Mouse (Mus musculus) liver, embryonic 13.5 days (tissue): ENCODE data around the gene Rabl2. TPM values are rescaled to one million over a fixed set of nuclear protein-coding genes. Genes with fewer than 3 reads are reported as not detected.

Source experiments
- ATAC-seq: fragments of 200-750 bp; cut with Nextera tagmentation; 2 replicates; pipeline ENCODE4 v1.8.0; 2017; ENCODE audit warnings: low read depth, mild to moderate bottlenecking, moderate number of reproducible peaks, moderate library complexity
- DNase-seq: peaks from one replicate; pipeline ENCODE4 v3.0.0; 2022
- H3K27ac ChIP-seq: fragments of 300-500 bp; sonication (generic); 2 replicates; pipeline ENCODE4 v1.5.1; 2015; ENCODE audit warnings: moderate library complexity, mild to moderate bottlenecking, inconsistent platforms
- H3K27me3 ChIP-seq: fragments of 300-500 bp; sonication (generic); 2 replicates; pipeline ENCODE4 v1.6.1; 2015; ENCODE audit warnings: mild to moderate bottlenecking, inconsistent platforms
- H3K36me3 ChIP-seq: fragments of 300-500 bp; sonication (generic); 2 replicates; pipeline ENCODE4 v1.6.1; 2015; ENCODE audit warnings: mild to moderate bottlenecking, inconsistent platforms
- H3K4me1 ChIP-seq: fragments of 300-500 bp; sonication (generic); replicated peaks from 2 replicates; pipeline ENCODE4 v1.6.1; 2015; ENCODE audit warnings: inconsistent platforms
- H3K4me2 ChIP-seq: fragments of 300-500 bp; sonication (generic); 2 replicates; pipeline ENCODE4 v1.6.1; 2015; ENCODE audit warnings: inconsistent platforms, mild to moderate bottlenecking, moderate library complexity
- H3K4me3 ChIP-seq: fragments of 300-500 bp; sonication (generic); replicated peaks from 2 replicates; pipeline ENCODE4 v1.5.1; 2015; ENCODE audit warnings: mild to moderate bottlenecking, inconsistent platforms
- H3K9ac ChIP-seq: fragments of 300-500 bp; sonication (generic); 2 replicates; pipeline ENCODE4 v1.6.1; 2015; ENCODE audit warnings: mild to moderate bottlenecking, inconsistent platforms
- H3K9me3 ChIP-seq: fragments of 300-500 bp; sonication (generic); replicated peaks from 2 replicates; pipeline ENCODE4 v1.6.1; 2016; ENCODE audit warnings: inconsistent platforms
- WGBS: fragments of 180-500 bp; shearing (Covaris S2); methylation state at CpG from one replicate; pipeline ENCODE4 v1.1.7; 2015; ENCODE audit not compliant: insufficient replicate concordance; 5-methylcytosine and 5-hydroxymethylcytosine counted together
- polyA plus RNA-seq: library from polyadenylated mRNA; unstranded; fragments of >200 nt; fragmentation: Nextera tagmentation; extraction: Ambion mirVana; gene quantifications from 2 replicates; pipeline ENCODE4 v1.2.1, GENCODE M21; 2015

Rabl2 gene
- polyA plus RNA-seq, 1 experiment from 2014 or later = 7.1 TPM

GRCm38 (mm10) chr15:89548837-89549236, 42.9 kb downstream of the Rabl2 start:
- Histone ChIP-seq H3K4me2 (no peak overlapping the region), H3K4me1 (no peaks in the 10 kb centered on the region), H3K9ac (no peak overlapping the region), H3K9me3 (no peaks in the 10 kb centered on the region), H3K4me3 (no peak overlapping the region), H3K36me3 (peaks cover 15% of the 10 kb centered on the region; the same call in 1 of the 2 replicates), H3K27me3 (peaks cover 6% of the 10 kb centered on the region), H3K27ac (no peak overlapping the region)
- no peak for DNase-seq
- 79% methylated on average over 11 of the region's 11 CpGs for WGBS
- ATAC-seq = no peak

GRCm38 (mm10) chr15:89547824-89548601, 43.7 kb downstream of the Rabl2 start:
- H3K36me3 ChIP-seq = peaks cover 15% of the 10 kb centered on the region; the same call in 1 of the 2 replicates
- 76% methylated on average over 58 of the region's 58 CpGs for WGBS
- peak overlapping the region; percentile 47 for H3K4me2 ChIP-seq
- no peak overlapping the region for H3K9ac ChIP-seq
- no peak for DNase-seq
- H3K27ac ChIP-seq = no peak overlapping the region
- no peak for ATAC-seq
- no peaks in the 10 kb centered on the region for H3K4me1 ChIP-seq
- peak overlapping the region; percentile 14; the same call in 1 of the 2 replicates for H3K4me3 ChIP-seq
- H3K9me3 ChIP-seq = no peaks in the 10 kb centered on the region
- H3K27me3 ChIP-seq = peaks cover 6% of the 10 kb centered on the region

GRCm38 (mm10) chr15:89547321-89547720, 44.4 kb downstream of the Rabl2 start:
- Histone ChIP-seq H3K4me2 (peak overlapping the region; percentile 47; the same call in 1 of the 2 replicates), H3K4me3 (0 out of 2 replicates have a peak overlapping the region, but pooled peaks have one; percentile 14)

GRCm38 (mm10) chr15:89544171-89544570, 47.6 kb downstream of the Rabl2 start:
- Histone ChIP-seq H3K36me3 (peaks cover 15% of the 10 kb centered on the region; the same call in 1 of the 2 replicates), H3K27ac (no peak overlapping the region), H3K4me1 (no peaks in the 10 kb centered on the region), H3K27me3 (peaks cover 6% of the 10 kb centered on the region), H3K9me3 (no peaks in the 10 kb centered on the region), H3K4me2 (no peak overlapping the region), H3K9ac (no peak overlapping the region), H3K4me3 (no peak overlapping the region)
- no peak for ATAC-seq
- no peak for DNase-seq
- 74% methylated on average over 7 of the region's 7 CpGs for WGBS

More at GRCm38 (mm10) chr15:89547321-89547720, 44.4 kb downstream of the Rabl2 start:
- no peak for ATAC-seq
- Histone ChIP-seq H3K27ac (no peak overlapping the region), H3K9me3 (no peaks in the 10 kb centered on the region), H3K27me3 (peaks cover 6% of the 10 kb centered on the region), H3K4me1 (no peaks in the 10 kb centered on the region), H3K36me3 (peaks cover 15% of the 10 kb centered on the region; the same call in 1 of the 2 replicates), H3K9ac (no peak overlapping the region)
- no peak for DNase-seq
- 77% methylated on average over 8 of the region's 8 CpGs for WGBS

- H3K4me2 ChIP-seq = no peak overlapping the region
- no peak overlapping the region for H3K9ac ChIP-seq
- ATAC-seq = no peak
- H3K9me3 ChIP-seq = no peaks in the 10 kb centered on the region
- WGBS = 81% methylated on average over 10 of the region's 10 CpGs
- no peak for DNase-seq
- no peaks in the 10 kb centered on the region for H3K27me3 ChIP-seq
- no peaks in the 10 kb centered on the region for H3K4me1 ChIP-seq
- no peak overlapping the region for H3K4me3 ChIP-seq
- H3K27ac ChIP-seq = no peak overlapping the region
- 0 out of 2 replicates have a peak, but pooled peaks cover 5% of the 10 kb centered on the region for H3K36me3 ChIP-seq
These were observed 57.9 kb downstream of the Rabl2 start for GRCm38 (mm10) chr15:89533843-89534207.

- no peak for DNase-seq
- H3K9me3 ChIP-seq = no peaks in the 10 kb centered on the region
- no peak for ATAC-seq
- no peaks in the 10 kb centered on the region for H3K27me3 ChIP-seq
- 81% methylated on average over 23 of the region's 23 CpGs for WGBS
- H3K4me1 ChIP-seq = no peaks in the 10 kb centered on the region
- no peak overlapping the region for H3K27ac ChIP-seq
- H3K36me3 ChIP-seq = 0 out of 2 replicates have a peak, but pooled peaks cover 5% of the 10 kb centered on the region
- H3K9ac ChIP-seq = no peak overlapping the region
- no peak overlapping the region for H3K4me3 ChIP-seq
- H3K4me2 ChIP-seq = no peak overlapping the region
These were observed 58.5 kb downstream of the Rabl2 start for GRCm38 (mm10) chr15:89532924-89533842.

Other genes starting within 250 kb of the Rabl2 start
- 26.1 and 30.2 TPM in 2 replicates for gene Lmf2, start 236.3 kb downstream of the Rabl2 start, polyA plus RNA-seq
- 114 and 131 TPM in 2 replicates for gene Ncaph2, start 236.2 kb downstream of the Rabl2 start, polyA plus RNA-seq
- 4.1 and 4.5 TPM in 2 replicates for gene Sco2, start 218.1 kb downstream of the Rabl2 start, polyA plus RNA-seq
- gene Tymp, start 214.9 kb downstream of the Rabl2 start, polyA plus RNA-seq = 0.58 and 0.62 TPM in 2 replicates
- gene Odf3b, start 212.6 kb downstream of the Rabl2 start, polyA plus RNA-seq = 0.56 and 0.59 TPM in 2 replicates
- not detected in 2 replicates for gene Klhdc7b, start 207.0 kb downstream of the Rabl2 start, polyA plus RNA-seq
- gene Syce3, start 181.4 kb downstream of the Rabl2 start, polyA plus RNA-seq = not detected in 2 replicates
- 1.9 and 2.5 TPM in 2 replicates for gene Cpt1b, start 166.1 kb downstream of the Rabl2 start, polyA plus RNA-seq
- 1.1 and 1.5 TPM in 2 replicates for gene C730034F03Rik, start 162.3 kb downstream of the Rabl2 start, polyA plus RNA-seq
- gene Gm44502, start 162.2 kb downstream of the Rabl2 start, polyA plus RNA-seq = 0.13 TPM in 1 of 2 replicates, not detected in the other
- gene Chkb, start 162.0 kb downstream of the Rabl2 start, polyA plus RNA-seq = 27.3 and 29.2 TPM in 2 replicates
- gene Mapk8ip2, start 138.0 kb downstream of the Rabl2 start, polyA plus RNA-seq = 0.12 and 0.14 TPM in 2 replicates
- gene Arsa, start 114.5 kb downstream of the Rabl2 start, polyA plus RNA-seq = 4.8 and 4.9 TPM in 2 replicates
- gene Shank3, start 92.3 kb downstream of the Rabl2 start, polyA plus RNA-seq = 0.23 and 0.43 TPM in 2 replicates
- gene Acr, start 23.6 kb downstream of the Rabl2 start, polyA plus RNA-seq = 0.06 TPM in 1 of 2 replicates, not detected in the other
- not detected in 2 replicates for gene Syt10, start 249.9 kb upstream of the Rabl2 start, polyA plus RNA-seq